Mouse (Mus musculus): ENCODE results near the gene Trp53.
A peak's percentile ranks its signal among the peaks of the same experiment; 100 is the strongest.
"Not testable (repeated sequence)": the region's sequence is repeated elsewhere in the genome, so short reads cannot be mapped to it uniquely, and the experiment has no call there.

The Trp53 gene

DNA sequence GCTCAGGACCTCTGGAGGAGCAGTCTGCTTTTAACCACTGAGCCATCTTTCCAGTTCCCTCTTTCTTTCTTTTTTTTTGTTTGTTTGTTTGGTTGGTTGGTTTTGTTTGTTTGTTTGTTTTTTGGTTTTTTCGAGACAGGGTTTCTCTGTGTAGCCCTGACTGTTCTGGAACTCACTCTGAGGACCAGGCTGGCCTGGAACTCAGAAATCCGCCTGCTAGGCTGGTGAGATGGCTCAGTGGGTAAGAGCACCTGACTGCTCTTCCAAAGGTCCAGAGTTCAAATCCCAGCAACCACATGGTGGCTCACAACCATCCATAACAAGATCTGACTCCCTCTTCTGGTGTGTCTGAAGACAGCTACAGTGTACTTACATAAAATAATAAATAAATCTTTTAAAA, 44.2 kb downstream of the Trp53 start:
- DNase-seq (ENCODE audit: low spot score in 2 of 2), result not testable (repeated sequence)

- DNase-seq (ENCODE audit: low spot score in 2 of 2), result peak; percentile 63 to 83
Measured at GRCm38 (mm10) chr11:69628286-69628685, 48.1 kb downstream of the Trp53 start.

DNA sequence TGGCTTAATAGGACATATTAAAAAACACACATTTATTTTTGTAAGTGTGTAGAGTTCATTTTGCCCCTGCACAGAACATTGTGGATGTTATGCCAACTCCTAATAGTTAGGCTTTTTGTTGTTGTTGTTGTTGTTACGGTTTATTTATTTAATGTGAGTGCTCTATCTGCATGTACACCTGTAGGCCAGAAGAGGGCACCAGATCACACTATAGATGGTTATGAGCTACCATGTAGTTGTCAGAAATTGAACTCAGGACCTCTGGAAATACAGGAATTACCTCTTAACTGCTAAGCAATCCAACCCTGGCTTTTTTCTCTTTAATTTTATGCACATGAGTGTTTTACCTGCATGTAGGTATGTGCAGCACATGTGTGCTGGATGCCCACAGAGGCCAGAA, 49.6 kb downstream of the Trp53 start:
- DNase-seq (ENCODE audit: low spot score in 2 of 2), result no peak

GRCm38 (mm10) chr11:69632284-69633089, 52.3 kb downstream of the Trp53 start, which contains the start of gene Fxr2:
TSS of gene Fxr2 (plus strand) at chr11:69632990.
- peak; percentile 100 for DNase-seq (ENCODE audit: low spot score in 2 of 2)

- DNase-seq (ENCODE audit: low spot score in 2 of 2), result no peak
Measured at GRCm38 (mm10) chr11:69633128-69633866, 53.1 kb downstream of the Trp53 start.

DNA sequence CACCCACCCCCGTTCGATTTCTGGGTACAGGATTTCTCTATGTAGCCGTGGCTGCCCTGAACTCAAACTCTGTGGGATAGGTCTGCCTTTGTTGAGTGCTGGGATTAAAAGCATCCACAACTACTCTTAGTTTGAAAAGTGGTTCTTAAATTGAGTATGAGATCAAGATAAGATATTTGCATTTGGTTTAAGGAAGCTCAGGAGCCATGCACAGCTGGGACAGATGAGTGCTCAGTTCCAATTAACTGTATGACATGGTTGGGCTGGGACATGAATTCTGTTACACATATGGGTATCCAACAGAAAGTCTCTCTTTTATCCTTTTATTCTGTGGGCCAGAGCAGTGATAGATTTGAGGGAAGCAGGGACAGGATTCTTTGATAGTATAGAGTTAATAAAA, 55.3 kb downstream of the Trp53 start:
- DNase-seq (ENCODE audit: low spot score in 2 of 2), result no peak

Data from frontal cortex, postnatal 36 days (tissue).